Mouse (Mus musculus) liver, embryonic 14.5 days (tissue): ENCODE measurements around the gene Hoxc12. TPM values are rescaled to one million over a fixed set of nuclear protein-coding genes. Genes with fewer than 3 reads are reported as not detected.

Experiments used
- ATAC-seq: fragments of 200-750 bp; cut with Nextera tagmentation; 2 replicates; pipeline ENCODE4 v1.8.0; 2017; ENCODE audit warnings: moderate number of reproducible peaks, mild to moderate bottlenecking, moderate library complexity; ENCODE audit not compliant: insufficient read depth
- DNase-seq, 3 experiments: peaks; one replicate each; pipeline ENCODE4 v3.0.0-alpha.2; 2012 to 2013; ENCODE audit warnings: low read depth in 3 of 3, low spot score in 3 of 3
- H3K27ac ChIP-seq: fragments of 300-500 bp; sonication (generic); 2 replicates; pipeline ENCODE4 v1.5.1; 2014; ENCODE audit warnings: moderate library complexity, mild to moderate bottlenecking, control low read depth, inconsistent platforms
- H3K27me3 ChIP-seq: fragments of 300-500 bp; sonication (generic); 2 replicates; pipeline ENCODE4 v1.6.1; 2014; ENCODE audit warnings: mild to moderate bottlenecking, low read length, moderate library complexity; ENCODE audit not compliant: control insufficient read depth, insufficient read depth
- H3K36me3 ChIP-seq: fragments of 300-500 bp; sonication (generic); replicated peaks from 2 replicates; pipeline ENCODE4 v1.6.1; 2014; ENCODE audit warnings: low read depth; ENCODE audit not compliant: control insufficient read depth, insufficient read depth
- H3K4me1 ChIP-seq, 2 experiments: fragments of 200-500 bp in 1 of 2; fragments of 300-500 bp in 1 of 2; sonication (generic) in 1 of 2; replicated peaks; 2 replicates each; pipeline ENCODE4 v1.6.1; 2012 to 2014; ENCODE audit warnings: antibody characterized with exemption in 1 of 2, inconsistent platforms in 1 of 2, low read length in 1 of 2; ENCODE audit not compliant: control insufficient read depth in 2 of 2, insufficient read depth in 2 of 2
- H3K4me2 ChIP-seq: fragments of 300-500 bp; sonication (generic); 2 replicates; pipeline ENCODE4 v1.6.1; 2014; ENCODE audit warnings: low read depth, mild to moderate bottlenecking, control low read depth, moderate library complexity
- H3K4me3 ChIP-seq, 2 experiments: fragments of 200-500 bp in 1 of 2; fragments of 300-500 bp in 1 of 2; sonication (generic) in 1 of 2; 2 replicates each; pipeline ENCODE4 v1.5.1; 2012 to 2014; ENCODE audit warnings: low read depth in 2 of 2, low read length in 2 of 2, mild to moderate bottlenecking in 2 of 2, control low read depth in 1 of 2, inconsistent platforms in 1 of 2, moderate library complexity in 1 of 2; ENCODE audit not compliant: insufficient read depth in 1 of 2
- H3K9ac ChIP-seq: fragments of 300-500 bp; sonication (generic); replicated peaks from 2 replicates; pipeline ENCODE4 v1.6.1; 2014; ENCODE audit warnings: mild to moderate bottlenecking, control low read depth, moderate library complexity
- H3K9me3 ChIP-seq: fragments of 300-500 bp; sonication (generic); 2 replicates; pipeline ENCODE4 v1.6.1; 2016; ENCODE audit warnings: low read length, mixed read lengths; ENCODE audit not compliant: control insufficient read depth
- CTCF ChIP-seq: IDR thresholded peaks from 2 replicates; pipeline ENCODE4 v1.5.1; 2016; ENCODE audit warnings: antibody characterized with exemption, low read depth, control low read depth
- EP300 ChIP-seq: IDR thresholded peaks from 2 replicates; pipeline ENCODE4 v1.6.1; 2016; ENCODE audit warnings: antibody characterized with exemption, low read depth
- WGBS: fragments of 180-500 bp; shearing (Covaris S2); extraction: QIAGEN DNeasy Blood & Tissue Kit; methylation state at CpG from one replicate; pipeline ENCODE4 v1.1.7; 2014; ENCODE audit not compliant: insufficient replicate concordance; 5-methylcytosine and 5-hydroxymethylcytosine counted together
- polyA plus RNA-seq, 2 experiments: library from polyadenylated mRNA; depleted of rRNA in 1 of 2; stranded (reverse) in 1 of 2; unstranded in 1 of 2; fragments of >200 nt; fragmentation: Nextera tagmentation in 1 of 2; extraction: Ambion mirVana in 1 of 2; gene quantifications; 2 replicates each; pipeline versions ENCODE4 v1.2.1 to v1.2.3; 2012 to 2014

The Hoxc12 gene
- polyA plus RNA-seq, 2 experiments = not detected

- H3K9ac ChIP-seq = no peak overlapping the region
- no peaks in the 10 kb centered on the region for H3K4me1 ChIP-seq
- TF ChIP-seq EP300 = no peak
- TF ChIP-seq CTCF = no peak
- DNase-seq = no peak
- H3K27ac ChIP-seq = no peak overlapping the region
- 7% methylated on average over 22 of the region's 22 CpGs for WGBS
- peaks cover 98% of the 10 kb centered on the region for H3K27me3 ChIP-seq
- ATAC-seq = no peak
- H3K9me3 ChIP-seq = no peaks in the 10 kb centered on the region
- H3K36me3 ChIP-seq = no peaks in the 10 kb centered on the region
- no peak overlapping the region for H3K4me3 ChIP-seq
- no peak overlapping the region for H3K4me2 ChIP-seq
Measured at GRCm38 (mm10) chr15:102945185-102946077, 8.9 kb downstream of the Hoxc12 start.

GRCm38 (mm10) chr15:102947276-102947675, 10.7 kb downstream of the Hoxc12 start:
- DNase-seq = no peak
- no peak for TF ChIP-seq EP300
- TF ChIP-seq CTCF = no peak
- WGBS = 3% methylated on average over 9 of the region's 9 CpGs
- H3K4me2 ChIP-seq = no peak overlapping the region
- H3K36me3 ChIP-seq = no peaks in the 10 kb centered on the region
- no peaks in the 10 kb centered on the region for H3K4me1 ChIP-seq
- no peak overlapping the region for H3K27ac ChIP-seq
- H3K9me3 ChIP-seq = no peaks in the 10 kb centered on the region
- no peak overlapping the region for H3K4me3 ChIP-seq
- no peak for ATAC-seq
- H3K27me3 ChIP-seq = peaks cover 98% of the 10 kb centered on the region
- no peak overlapping the region for H3K9ac ChIP-seq

- H3K9me3 ChIP-seq = no peaks in the 10 kb centered on the region
- H3K27me3 ChIP-seq = peaks cover 98% of the 10 kb centered on the region
- WGBS = 10% methylated on average over 2 of the region's 2 CpGs
- no peaks in the 10 kb centered on the region for H3K4me1 ChIP-seq
- ATAC-seq (no peak), DNase-seq (no peak)
- TF ChIP-seq EP300 (no peak), CTCF (no peak)
- no peak overlapping the region for H3K4me3 ChIP-seq
- H3K4me2 ChIP-seq = no peak overlapping the region
- no peak overlapping the region for H3K27ac ChIP-seq
- H3K9ac ChIP-seq = no peak overlapping the region
- no peaks in the 10 kb centered on the region for H3K36me3 ChIP-seq
Measured at GRCm38 (mm10) chr15:102948842-102949241, 12.3 kb downstream of the Hoxc12 start.

- Histone ChIP-seq H3K27me3 (peaks cover 98% of the 10 kb centered on the region), H3K4me2 (no peak overlapping the region), H3K9me3 (no peaks in the 10 kb centered on the region), H3K4me3 (no peak overlapping the region), H3K27ac (no peak overlapping the region), H3K9ac (no peak overlapping the region), H3K36me3 (no peaks in the 10 kb centered on the region), H3K4me1 (no peaks in the 10 kb centered on the region)
- WGBS = 2% methylated on average over 20 of the region's 20 CpGs
- DNase-seq = no peak
- TF ChIP-seq CTCF (no peak), EP300 (no peak)
- no peak for ATAC-seq
Measured at GRCm38 (mm10) chr15:102949696-102950095, 13.1 kb downstream of the Hoxc12 start.

DNA sequence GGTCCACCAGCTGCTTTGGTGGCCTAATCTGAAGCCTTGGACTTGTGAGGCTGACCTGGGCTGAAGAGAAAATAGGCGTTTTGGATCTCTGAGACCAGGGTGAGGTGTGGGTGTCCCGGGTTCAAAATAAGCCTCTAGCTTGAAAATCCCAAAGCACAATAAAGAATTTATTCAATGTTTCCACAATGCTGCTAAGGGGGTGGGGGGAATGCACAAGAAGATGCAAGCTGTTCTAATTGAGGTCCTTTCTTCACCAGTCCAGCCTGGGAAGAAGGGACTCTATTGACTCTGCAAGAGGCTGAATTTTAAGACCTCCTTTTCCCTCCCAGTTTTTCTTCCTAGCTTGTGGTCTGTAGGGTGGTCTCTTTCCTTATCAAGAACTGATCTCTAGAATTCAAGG, 14.3 kb downstream of the Hoxc12 start:
- ATAC-seq (no peak), DNase-seq (no peak)
- H3K9me3 ChIP-seq = no peaks in the 10 kb centered on the region
- H3K4me1 ChIP-seq = no peaks in the 10 kb centered on the region
- H3K9ac ChIP-seq = no peak overlapping the region
- H3K27ac ChIP-seq = no peak overlapping the region
- no peak overlapping the region for H3K4me3 ChIP-seq
- WGBS = 2% methylated on average over 2 of the region's 2 CpGs
- H3K4me2 ChIP-seq = no peak overlapping the region
- TF ChIP-seq EP300 (no peak), CTCF (no peak)
- no peaks in the 10 kb centered on the region for H3K36me3 ChIP-seq
- peaks cover 98% of the 10 kb centered on the region for H3K27me3 ChIP-seq
